Mouse (Mus musculus) C2C12 (cell line): ENCODE results near the gene E2f3.

Experiments
- CEBPB ChIP-seq: IDR thresholded peaks from one replicate; pipeline ENCODE4 v1.6.1; 2011; ENCODE audit warnings: low read depth, mild to moderate bottlenecking, control low read depth, moderate library complexity
- CTCF ChIP-seq: IDR thresholded peaks from one replicate; pipeline ENCODE4 v1.5.1; 2011; ENCODE audit not compliant: control insufficient read depth, insufficient read depth, insufficient read length
- MAX ChIP-seq: IDR thresholded peaks from one replicate; pipeline ENCODE4 v1.6.1; 2011; ENCODE audit warnings: mild to moderate bottlenecking, control low read depth
- MYOD1 ChIP-seq: IDR thresholded peaks from one replicate; pipeline ENCODE4 v1.6.1; 2011; ENCODE audit warnings: low read depth; ENCODE audit not compliant: control insufficient read depth, insufficient read length
- MYOG ChIP-seq: IDR thresholded peaks from one replicate; pipeline ENCODE4 v1.6.1; 2011; ENCODE audit not compliant: control insufficient read depth, insufficient read length; ENCODE audit errors: extremely low read depth
- USF1 ChIP-seq: IDR thresholded peaks from one replicate; pipeline ENCODE4 v1.6.1; 2011; ENCODE audit warnings: low read depth, mild to moderate bottlenecking, control low read depth, moderate library complexity

GRCm38 (mm10) chr13:29970333-29970732 is 15.5 kb downstream of the E2f3 start:
- TF ChIP-seq CEBPB (no peak), CTCF (no peak), USF1 (no peak), MYOG (no peak), MAX (no peak), MYOD1 (no peak)
